Mouse (Mus musculus): Measurements from ENCODE around the gene Cyp2j5. TPM values are rescaled to one million over a fixed set of nuclear protein-coding genes. Genes with fewer than 3 reads are reported as not detected.
A peak's percentile ranks its signal among the peaks of the same experiment; 100 is the strongest.
"Not testable (repeated sequence)": the region's sequence is repeated elsewhere in the genome, so short reads cannot be mapped to it uniquely, and the experiment has no call there.

Gene Cyp2j5
- not detected for total RNA-seq (2021)

DNA sequence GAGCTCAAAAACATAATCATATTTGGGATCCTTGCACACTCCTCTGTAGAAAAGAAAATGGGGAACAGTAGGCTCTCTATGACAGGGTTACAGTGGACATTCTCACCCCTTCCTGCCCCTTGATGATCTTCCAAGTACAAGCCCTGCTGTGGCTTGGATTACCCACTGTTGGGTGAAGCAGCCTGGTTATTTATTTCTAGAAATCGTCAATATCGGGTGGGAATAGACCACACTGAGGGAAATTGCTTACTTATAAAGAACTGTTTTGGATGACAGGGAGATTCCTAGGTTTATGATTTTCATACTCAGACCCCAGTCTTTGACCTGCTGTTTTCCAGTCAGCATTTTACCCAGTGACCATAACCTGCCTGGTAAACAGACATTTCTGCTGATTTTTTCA lies at the start of gene Cyp2j5:
Gene Cyp2j5, minus strand, starts transcription at position 164 of the 400 bp plus-strand sequence.
- intact Hi-C loops (cut with DNase I): no loop called here
- DNase-seq: no peak

DNA sequence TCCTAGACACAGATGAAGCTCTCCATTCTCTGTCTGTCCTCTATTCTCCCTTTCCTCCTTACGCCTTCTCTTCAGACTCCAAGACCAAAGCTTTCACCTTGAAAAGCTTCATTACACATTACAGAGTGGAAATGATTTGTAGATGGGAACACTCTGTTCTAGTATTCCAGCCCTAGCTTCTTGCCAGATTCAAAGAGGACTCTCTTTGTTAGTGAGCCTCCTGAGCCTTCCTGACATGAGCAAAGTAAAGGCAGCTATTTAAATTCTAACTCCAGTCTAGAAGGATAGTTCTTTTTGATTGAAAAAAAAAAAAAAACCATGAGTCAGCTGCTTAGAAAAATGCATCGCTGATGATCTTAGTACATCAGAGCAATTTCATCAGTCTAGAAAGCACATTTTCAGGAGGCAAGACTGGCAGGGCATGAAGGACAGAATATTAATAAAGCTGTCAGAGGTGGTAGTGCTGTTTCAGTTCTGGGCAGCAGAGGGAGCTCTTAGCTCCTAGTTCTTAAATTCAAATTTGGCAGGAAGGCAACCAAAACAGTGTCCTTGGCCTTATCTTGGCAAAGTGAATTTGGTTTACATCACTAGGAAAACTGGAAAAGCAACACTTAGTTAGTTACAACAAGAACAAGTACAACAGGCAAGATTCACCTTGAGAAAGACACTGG lies 41.5 kb upstream of the Cyp2j5 start:
- intact Hi-C loops (cut with DNase I): no loop called here
- DNase-seq: peak; percentile 18 to 41

DNA sequence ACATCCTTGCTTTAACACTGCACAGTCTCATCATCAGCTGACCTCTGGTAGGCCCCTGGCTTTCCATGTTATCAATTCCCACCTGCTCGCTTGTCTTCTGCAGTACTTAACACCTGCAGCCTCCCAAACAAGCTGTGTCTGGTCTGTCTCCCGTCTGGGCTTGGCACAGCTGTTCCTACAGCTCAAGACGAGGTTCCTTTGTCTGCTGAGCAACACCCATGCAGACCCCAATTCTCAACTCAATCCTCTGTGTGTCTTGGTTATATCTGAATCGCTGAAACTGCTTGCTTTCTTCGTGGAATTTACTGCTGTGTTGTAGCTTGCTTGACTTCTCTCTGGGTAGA lies 34.2 kb upstream of the Cyp2j5 start:
- intact Hi-C loops (cut with DNase I): no loop called here
- DNase-seq: no peak

DNA sequence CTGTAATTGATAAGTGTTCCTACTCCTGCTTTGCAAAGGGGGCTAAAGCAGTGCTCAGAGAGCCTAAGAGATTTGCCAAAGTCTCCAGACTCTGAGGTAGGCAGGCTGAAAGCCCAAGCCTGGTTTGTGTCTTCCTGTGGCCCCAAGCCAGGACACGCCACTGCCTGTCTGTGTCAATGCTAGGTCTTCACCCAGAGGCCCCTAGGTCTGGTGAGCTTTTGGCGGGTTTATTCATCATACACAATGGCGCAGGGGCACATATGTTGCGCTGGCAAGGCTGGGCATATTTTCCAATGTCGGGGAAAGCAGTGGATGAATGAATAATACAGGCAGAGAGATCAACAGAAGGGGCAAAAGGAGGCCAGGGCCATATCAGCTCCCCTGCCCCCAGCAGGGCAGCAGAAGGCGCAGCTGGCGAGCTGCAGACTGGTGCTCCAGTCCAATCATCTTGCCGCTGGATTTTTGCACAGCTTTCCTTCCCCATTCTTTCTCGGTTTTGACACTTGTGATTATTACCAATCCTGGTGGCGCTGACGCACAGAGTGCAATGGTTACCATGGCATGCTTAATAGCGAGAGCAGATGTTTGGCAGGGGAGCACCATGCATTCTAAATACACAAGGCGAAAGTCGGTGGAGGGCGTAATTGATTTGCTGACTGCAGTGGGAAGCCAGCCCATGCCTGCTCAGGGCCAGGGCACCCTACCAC lies 33.7 kb upstream of the Cyp2j5 start:
- no peak for DNase-seq
- intact Hi-C loops (cut with DNase I): no loop called here

DNA sequence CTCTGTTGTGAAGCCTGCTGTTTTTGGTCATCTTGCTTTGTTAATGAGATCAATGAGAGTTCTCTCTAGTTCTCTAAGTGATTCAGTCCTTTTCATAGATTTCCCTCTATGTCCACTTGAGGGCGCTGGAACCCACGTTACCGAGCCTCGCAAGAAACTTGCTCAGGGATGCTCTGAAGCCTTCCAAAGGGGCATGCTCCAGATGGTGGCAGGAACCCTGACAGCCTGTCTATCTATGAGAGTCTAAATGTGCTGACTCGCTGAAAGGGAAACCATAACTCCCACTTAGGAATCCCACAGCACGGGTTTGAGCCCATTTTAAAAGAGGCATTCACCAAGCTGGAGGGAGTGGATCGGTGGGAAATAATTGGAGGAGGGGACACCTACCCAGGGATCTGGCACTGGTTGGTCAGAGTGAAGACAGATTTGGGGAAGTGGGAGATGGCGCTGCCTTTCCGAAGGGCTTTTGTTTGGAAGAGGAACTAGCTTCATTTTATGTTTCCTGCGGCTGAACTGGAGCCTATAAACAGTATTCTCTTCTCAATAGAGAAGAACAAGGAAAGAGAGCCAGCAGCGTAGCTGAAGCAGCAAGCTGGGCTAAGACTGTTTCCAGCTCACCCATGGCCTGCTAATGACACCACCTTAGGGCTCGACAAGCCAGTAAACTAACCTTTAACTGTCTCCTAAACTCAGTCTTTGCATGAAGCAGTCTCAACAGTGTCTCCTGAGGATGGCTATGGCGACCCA lies 32.8 kb upstream of the Cyp2j5 start:
- intact Hi-C loops (cut with DNase I): no loop called here
- peak in 1 of 2 experiments; percentile 5 for DNase-seq

DNA sequence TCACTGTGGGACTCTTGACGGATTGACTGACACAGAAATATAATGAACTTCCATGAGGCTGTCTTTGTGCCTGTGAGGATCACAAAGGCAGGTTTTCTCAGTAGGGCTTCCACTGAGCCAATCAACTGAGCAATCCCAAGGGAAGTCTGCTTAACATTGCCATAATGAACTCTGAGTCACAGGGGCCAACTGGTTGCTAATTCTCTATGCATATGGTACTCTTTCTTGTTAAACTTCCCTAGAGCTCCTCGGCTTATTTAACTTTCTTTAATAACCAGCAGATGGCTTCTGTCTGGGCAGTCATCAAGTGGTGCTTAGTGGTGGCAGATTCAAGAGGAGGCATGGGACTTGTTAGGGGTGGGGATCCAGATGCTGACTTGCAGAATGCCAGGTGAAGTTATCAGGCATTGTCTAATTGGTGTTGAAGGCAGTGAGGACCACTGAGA lies 23.4 kb upstream of the Cyp2j5 start:
- intact Hi-C loops (cut with DNase I): no loop called here
- no peak for DNase-seq

DNA sequence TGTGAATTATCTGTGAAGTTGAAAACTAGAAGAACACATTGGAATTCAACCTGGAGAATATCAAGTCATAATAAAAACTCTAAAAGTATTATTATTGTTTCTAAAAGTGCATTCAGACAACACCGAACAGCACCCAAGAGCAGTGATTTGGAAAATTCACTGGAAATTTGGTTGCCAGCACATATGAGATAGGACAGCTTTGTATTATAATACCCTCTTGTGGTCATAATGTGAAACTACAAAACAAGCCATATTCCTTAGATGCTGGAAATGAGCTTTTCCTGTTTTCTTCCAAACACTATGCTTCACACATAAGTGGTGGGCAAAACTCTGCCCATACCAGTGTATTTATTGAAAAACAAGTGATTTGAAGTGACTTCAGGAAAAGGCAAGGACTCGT lies 19.5 kb upstream of the Cyp2j5 start:
- DNase-seq: no peak
- intact Hi-C loops (cut with DNase I): loop anchor here (2.0 to 5.0 kb wide), 2 partner anchors 91 to 409 kb away; partner anchors contain the start of gene Cyp2j9

DNA sequence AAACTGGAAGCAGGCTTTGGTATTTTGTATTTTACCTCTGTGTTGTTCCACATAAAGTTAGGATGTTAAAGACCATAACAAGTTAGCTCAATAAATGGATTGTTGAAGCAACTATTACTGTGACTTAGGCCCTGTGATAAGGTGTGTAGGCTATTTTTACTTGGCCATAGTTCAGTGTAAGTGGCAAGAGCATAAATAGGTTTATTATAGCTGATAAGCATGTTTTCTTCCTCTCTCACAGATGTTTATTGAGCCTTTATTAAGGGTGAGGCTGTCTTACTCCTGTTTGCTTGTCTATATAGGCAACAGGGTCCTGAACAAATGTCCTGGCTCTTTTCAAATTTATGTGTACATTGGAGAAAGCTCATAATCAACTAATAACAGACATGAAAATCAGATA lies 17.0 kb upstream of the Cyp2j5 start:
- intact Hi-C loops (cut with DNase I): loop anchor here (5.0 kb wide), 1 partner anchor 89 kb away; the partner anchor contains the start of gene Cyp2j9
- DNase-seq: no peak

DNA sequence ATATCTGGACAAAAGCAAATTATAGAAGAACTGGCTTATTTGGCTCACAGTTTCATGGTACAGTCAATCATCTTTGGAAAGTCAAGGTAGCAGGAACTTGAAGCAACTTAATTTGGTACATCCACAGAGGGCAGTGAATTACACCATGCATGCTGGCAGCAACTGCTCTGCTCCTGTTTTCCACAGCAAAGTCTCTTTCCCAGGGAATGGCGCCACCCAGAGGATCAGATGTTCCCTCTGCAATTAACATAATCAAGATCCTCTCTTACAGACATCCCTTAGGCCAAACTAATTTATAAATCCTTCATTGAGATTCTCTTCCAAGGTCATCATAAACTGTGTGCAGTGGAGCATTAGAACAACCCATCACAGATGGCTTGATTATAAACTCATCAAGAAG lies 16.3 kb upstream of the Cyp2j5 start:
- intact Hi-C loops (cut with DNase I): loop anchor here (5.0 kb wide), 1 partner anchor 88 kb away; the partner anchor contains the start of gene Cyp2j9
- DNase-seq: peak in 1 of 2 experiments; percentile 17

DNA sequence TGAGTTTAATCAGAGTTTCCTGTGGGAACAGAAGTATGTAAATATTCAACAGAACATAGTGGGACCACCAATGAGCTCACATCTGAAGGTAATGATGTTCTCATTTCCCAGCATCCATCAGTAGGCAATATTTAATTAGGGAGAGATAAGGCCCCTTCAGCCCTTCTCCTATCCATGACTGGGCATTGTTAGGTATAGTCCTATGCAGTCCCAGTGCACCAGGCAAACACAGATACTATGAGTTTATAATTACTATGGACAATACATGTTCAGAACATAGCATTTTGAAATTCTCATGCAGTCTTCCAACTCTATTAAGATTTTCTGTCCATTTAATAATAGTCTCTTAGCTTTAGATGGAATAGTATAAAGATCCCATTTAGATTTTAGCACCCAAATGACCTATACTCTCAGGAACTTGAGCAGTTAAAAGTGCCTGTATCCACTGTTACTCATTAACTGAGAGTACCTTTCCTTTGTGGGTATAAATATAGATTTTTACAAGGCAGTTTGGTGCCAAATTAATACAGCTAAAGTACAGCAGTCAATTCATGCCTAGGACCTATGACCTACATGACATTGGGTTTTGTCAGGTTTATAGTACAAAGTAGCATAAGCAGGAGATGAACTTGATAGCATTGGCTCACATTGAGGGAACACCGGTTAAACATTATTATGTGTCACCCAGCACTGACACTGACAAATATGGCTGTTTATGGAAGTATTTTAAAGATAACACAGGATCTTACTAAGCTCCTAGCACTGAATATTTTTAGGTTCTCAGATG lies 907 bp upstream of the Cyp2j5 start:
- intact Hi-C loops (cut with DNase I): no loop called here
- no peak for DNase-seq

DNA sequence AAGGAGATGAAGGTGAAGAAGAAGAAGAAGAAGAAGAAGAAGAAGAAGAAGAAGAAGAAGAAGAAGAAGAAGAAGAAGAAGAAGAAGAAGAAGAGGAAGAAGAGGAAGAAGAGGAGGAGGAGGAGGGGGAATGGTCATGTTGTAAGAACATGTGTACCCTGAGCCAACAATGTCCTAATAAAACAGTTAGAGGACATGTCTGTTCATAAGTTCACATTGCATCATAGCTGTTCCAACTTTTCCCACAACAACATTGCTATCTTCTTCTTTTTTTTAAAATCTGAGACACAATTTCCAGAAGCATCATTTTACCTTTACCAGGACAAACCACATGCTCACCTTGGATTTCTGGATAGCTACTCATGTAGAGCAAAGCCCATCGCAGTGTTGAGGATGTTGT lies 28.5 kb downstream of the Cyp2j5 start:
- intact Hi-C loops (cut with DNase I): no loop called here

DNA sequence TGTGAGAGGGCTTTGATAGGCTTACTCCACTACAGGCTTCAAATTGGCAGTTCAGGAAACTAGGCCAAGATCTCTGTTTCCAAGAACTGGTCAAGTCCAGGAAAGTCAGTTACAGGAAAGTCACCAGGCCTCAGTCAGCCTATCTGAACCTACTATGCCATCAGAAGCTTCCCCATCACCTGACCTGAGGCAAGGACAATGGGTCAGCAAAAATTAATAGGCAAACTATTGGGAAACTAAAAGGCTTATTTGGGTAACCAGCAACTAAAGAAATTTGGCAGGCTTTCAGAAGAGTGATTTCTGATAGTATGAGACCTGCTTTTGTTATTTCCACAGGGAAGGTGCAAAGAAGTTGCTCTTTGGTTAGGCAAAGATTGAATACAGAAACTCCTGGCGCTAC lies 41.5 kb downstream of the Cyp2j5 start:
- intact Hi-C loops (cut with DNase I): no loop called here
- DNase-seq: no peak

More for the DNA sequence above, 28.5 kb downstream of the Cyp2j5 start:
- no peak for DNase-seq

DNA sequence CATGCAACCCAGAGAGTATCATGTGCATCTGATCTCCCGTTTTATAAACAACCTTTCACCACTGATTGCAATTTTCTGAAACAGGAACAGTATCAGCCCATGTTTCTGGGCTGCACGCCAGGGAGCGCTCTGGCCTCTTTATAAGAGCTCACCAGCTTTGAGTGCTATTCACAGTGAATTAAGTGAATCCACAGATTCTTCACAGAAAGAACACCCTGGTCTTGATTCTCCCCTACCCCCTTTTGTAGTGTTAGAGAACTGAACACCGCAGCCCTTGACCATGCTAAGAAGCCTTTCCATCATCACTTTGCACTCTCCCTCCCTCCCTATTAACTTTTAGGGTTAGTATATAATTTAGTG lies 72.2 kb downstream of the Cyp2j5 start:
- intact Hi-C loops (cut with DNase I): loop anchor here (5.0 kb wide), 2 partner anchors 39 to 91 kb away; partner anchors contain the start of gene Cyp2j6
- DNase-seq: peak in 1 of 2 experiments; percentile 70

DNA sequence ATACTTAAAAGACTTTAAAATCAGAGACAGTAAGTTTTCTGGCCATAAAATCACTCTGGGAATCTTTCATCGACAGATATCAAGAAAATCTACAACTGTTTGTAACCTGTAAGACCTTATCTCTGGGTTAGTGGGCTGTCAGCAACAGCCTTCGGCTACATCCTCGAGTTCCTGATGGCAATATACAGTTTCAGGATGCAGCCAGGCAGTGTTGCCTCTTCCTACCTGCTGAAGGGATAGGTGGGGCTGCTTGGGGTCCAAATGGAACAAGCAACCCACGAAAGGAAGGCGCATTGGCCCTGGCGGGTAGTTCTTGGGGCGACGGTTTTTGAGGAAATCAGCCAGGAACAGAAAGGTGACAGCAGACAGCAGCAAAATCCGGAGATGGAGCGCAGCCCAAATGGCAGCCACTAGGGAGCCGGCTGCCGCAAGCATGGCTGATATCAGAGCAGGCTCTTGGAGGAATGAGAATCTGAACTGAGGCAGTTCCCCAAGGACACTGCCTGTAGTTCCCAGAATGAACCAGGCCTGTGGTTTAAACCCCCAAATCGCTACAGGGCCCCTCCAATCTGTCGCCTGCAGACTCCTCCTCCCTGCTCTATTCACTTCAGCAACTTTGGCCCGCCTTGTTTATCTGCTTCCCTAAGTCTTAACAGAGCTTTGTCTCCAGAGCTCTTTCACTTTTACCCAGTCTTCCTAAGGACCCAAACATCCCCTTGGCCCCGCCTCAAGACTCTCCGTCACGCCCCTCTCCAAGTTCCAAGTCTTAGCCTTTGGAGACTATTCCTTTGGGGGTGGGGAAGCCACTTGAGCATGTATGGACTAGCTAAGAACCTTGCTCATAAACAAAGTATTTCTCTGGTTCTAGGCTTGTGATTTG lies 72.8 kb downstream of the Cyp2j5 start, which contains the start of gene Cyp2j9:
Gene Cyp2j9, minus strand, starts transcription at position 668 of the 880 bp plus-strand sequence.
- DNase-seq: peak; percentile 76 to 79
- intact Hi-C loops (cut with DNase I): loop anchor here (5.0 kb wide), 2 partner anchors 39 to 91 kb away; partner anchors contain the start of gene Cyp2j6

DNA sequence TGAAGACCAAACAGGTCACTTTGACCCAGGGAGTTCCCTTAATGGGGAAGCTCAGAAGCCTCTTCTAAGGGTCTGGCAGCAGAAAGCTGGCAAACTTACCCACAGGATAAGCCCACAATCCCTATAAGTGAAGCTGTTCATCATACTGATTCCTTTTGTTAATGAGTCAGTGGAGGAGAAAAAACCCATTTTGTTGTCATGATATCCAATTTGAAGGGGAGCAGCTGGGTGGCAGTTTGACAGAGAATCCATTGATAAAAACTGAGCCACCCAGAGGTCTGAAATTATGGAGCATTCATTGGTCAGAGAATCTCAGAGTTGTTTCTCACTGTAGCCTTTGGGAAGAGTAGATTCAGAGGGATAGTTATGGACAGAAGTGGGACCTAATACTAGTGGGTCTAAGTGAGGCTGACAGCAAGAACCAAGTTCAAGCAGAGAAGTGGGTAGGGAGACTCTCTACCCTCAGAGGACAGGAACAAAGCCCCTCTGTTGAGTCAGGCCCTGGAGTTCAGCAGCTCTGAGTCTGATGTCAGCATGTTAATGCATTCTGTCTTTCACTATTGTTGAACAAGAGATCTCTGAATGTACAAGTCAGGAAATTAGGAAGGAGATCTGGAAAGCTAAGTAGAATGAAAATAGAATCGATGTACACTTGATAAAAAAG lies 82.4 kb downstream of the Cyp2j5 start:
- intact Hi-C loops (cut with DNase I): no loop called here
- DNase-seq: no peak

DNA sequence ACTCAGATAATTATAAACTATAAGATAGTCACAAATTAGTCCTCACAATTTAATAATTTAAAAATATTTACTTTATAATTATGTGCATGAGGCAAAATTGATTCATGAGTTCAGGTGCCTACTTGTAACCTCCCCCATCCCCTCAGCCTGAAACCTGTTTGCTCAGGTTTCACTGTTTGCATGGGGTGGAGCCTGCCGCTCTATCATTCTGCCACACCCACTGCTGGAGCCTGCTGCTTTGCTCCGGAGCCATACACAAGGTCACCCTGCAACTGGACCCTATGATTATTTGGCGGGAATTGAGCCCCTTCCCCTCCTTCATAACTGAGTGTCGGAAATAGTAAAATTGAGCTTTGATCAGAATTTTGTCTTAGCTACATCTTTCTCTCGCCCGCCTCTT lies 83.6 kb downstream of the Cyp2j5 start:
- intact Hi-C loops (cut with DNase I); DNase-seq: not testable (repeated sequence)
